Mouse (Mus musculus): ENCODE measurements around the gene Trappc6b.
A peak's percentile ranks its signal among the peaks of the same experiment; 100 is the strongest.

The Trappc6b gene

DNA sequence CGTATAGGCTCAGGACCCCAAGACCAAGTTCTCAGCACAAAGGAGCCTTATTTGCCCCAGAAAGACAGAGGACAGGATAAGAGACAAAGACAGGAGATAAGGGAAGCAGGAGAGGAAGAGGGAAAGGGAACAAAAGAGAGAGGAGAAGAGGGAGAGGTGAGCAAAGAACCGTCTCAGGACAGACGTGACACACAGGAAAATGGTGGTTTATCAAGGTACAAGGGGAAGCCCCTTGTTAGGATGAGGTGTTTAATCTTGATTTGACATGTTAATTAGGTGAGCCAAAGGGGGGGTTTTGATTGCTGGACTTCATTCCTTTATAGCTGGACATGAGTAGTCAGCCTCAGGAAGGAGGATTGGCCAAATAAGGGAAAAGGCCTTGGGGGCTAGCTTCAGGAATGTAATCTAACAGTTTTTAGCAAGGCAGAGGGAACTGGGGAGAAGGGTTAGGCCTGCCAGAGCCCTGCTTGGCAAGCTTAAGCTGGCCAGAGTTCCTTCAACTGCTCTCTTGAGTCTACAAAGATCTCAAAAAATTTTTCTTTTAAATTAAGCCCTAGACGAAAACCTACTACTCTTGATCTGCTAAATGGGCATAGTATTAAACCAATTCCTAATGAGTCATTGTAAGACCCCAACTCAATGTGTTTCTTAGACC, 5.9 kb downstream of the Trappc6b start:
- no peak for DNase-seq (ENCODE audit: low read depth, low spot score)

DNA sequence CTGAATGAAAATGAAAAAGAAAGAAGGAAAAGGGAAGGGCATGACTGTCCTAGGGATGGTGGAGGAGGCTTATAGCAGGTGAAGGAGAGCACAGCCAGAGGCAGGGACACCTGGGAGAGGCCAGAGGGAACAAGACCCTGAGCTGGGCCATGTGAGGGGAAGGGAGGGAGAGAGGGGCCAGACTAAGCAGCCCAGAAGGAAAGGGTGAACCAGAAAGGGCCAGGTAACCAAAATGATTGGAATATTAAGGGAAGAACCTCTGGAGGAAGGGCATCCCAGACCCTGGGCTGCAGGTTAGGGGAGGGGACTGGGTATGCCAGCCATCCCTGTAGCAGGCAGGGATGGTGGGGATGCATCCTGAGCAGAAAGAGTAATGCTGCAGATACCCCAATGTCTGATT, 7.3 kb downstream of the Trappc6b start:
- no peak for DNase-seq (ENCODE audit: low read depth, low spot score)

DNA sequence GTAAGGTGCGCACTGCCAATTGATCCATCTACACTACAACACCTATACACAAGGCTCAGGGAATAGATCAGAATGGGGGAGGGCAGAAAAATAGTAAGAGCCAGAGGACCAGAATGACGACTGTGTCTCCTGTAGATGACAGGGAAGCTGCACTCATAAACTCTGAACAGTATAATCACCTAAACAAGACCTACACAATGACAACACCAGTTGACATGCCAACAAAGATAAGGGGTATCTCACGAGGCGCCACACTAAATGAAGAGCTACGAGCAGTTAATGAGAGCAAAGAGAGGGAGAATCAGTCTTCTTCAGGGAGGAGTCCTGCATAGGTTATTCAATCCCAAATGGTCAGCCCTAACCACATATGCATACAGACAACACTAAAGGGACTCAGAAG, 8.1 kb downstream of the Trappc6b start:
- no peak for DNase-seq (ENCODE audit: low read depth, low spot score)

DNA sequence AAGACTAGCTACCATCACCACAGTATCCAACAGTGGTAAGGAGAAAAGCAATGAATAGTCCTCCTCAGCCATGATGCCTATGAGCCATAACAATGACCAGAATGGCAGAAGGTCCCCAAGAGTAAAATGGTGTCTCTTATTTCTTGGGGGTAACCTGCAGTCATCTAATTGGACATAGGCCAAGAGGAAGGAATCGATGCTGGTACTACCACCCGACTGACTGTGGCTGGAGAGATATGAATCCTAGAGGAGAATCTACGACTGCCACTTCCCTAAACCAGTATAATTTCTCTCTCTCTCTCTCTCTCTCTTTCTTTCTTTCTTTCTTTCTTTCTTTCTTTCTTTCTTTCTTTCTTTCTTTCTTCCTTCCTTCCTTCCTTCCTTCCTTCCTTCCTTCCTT, 8.8 kb downstream of the Trappc6b start:
- no peak for DNase-seq (ENCODE audit: low read depth, low spot score)

DNA sequence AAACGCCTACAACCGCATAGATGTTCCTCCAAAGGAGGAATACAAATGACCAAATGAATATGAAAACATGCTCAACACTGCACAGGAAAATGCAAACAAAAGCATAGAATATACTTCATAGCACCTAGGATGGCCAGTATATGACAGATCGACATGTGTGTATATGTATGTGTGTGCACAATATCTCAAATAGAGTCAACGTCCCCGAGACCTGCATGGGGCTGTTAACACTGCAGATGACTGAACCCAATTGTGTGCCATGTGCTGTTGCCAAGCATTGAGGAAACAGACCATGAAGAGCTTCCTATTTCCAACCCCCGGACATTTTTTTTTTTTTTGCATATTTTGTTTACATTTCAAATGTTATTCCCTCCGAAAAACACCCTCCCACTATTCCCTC, 20.4 kb downstream of the Trappc6b start:
- no peak for DNase-seq (ENCODE audit: low read depth, low spot score)

DNA sequence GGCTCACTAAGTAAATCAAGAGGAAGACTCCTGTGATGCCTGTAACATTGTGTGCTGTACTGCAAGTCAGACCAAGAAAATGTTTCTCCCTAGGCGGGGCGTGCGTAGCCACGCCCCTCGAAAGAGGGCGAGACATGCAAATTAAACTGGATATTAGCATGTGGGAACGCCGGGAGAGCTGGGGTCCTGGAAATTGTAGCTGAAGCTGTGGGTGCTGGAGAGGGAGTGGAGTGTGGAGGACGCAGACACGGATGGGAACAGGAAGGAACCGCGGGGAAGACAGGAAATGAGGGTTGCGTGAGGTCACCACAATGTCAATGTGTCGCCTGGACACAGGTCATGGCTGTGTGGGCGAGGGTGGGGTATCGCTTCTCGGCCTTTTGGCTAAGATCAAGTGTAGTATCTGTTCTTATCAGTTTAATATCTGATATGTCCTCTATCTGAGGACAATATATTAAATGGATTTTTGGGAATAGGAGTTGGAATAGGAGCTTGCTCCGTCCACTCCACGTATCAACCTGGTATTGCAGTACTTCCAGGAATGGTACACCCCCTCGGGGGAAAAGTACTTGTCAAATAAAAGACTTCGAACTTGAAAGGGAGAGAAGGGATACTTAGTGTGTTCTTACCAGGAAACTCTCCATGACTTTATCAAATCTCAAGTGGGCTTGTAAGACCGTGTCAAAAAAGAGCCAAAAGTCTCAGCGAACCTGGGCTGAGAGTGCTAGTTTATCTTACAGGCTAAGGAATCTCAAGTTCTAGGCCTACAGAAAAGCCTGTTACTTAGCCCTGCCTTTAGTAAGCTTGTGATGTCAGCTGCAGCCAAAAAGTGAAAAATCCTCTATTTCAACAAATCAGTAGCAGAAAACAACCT, 21.1 kb downstream of the Trappc6b start:
- DNase-seq (ENCODE audit: low read depth, low spot score), result peak; percentile 85

DNA sequence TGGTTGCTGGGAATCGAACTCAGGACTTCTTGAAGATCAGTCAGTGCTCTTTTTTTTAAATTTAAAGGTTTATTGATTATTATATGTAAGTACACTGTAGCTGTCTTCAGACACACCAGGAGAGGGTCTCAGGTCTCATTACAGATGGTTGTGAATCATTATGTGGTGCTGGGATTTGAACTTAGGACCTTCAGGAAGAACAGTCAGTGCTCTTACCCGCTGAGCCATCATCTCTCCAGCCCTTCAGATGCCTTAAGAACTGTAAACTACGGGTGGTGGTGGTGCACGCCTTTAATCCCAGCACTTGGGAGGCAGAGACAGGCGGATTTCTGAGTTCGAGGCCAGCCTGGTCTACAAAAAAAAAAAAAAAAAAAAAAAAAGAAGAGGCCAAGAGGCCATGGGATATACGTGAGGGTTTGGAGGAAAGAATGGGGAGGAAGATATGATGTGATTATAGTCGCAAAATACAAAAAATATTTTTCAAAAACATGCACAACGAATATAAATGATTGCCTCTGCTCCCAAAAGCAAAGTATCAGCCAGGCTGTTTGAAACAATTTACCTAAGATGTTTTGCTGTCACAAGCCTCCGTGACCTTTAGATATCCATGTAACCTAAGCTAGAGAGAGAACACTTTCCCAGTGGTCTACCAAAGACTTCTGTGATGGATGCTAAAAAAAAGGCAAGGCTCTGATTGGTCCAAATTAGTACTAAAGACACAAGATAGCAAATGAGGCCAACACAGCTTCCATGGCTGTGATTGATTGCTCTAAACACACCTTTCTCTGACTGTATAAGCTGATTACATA, 21.9 kb downstream of the Trappc6b start:
- DNase-seq (ENCODE audit: low read depth, low spot score), result no peak

DNA sequence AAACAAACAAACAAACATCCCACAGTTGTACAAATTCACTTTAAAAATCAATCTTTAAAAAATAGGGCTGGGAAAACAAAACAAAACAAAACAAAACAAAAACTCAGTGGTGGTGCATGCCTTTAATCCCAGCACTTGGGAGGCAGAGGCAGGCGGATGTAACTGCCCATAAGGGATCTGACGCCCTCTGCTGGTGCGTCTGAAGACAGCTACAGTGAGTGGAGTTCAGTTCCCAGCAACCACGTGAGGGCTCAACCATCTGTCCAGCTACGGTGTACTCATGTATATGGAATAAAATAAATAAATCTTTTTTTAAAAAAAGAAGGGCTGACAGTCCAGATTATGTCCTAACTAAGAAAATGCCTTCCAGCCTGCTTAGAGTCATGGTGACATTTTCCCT, 29.2 kb downstream of the Trappc6b start:
- DNase-seq (ENCODE audit: low read depth, low spot score), result no peak

DNA sequence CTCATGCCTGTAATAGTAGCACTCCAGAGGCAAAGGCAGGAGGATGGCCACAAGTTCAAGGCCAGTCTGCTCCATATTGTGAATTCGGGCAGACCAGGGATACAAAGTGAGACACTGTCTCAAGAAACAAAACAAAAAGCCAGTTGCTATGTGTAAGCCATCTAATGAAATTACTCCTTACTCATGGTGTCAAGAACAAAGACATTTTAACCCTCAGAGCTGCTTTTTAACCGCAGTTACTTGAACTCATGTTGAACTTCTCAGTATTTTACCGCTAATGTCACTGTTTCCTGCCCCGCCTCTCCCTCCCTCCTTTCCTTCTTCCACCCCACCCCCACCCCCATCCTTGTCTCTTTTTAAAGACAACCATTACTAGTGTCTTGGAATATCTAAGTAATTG, 40.0 kb downstream of the Trappc6b start:
- DNase-seq (ENCODE audit: low read depth, low spot score), result no peak

DNA sequence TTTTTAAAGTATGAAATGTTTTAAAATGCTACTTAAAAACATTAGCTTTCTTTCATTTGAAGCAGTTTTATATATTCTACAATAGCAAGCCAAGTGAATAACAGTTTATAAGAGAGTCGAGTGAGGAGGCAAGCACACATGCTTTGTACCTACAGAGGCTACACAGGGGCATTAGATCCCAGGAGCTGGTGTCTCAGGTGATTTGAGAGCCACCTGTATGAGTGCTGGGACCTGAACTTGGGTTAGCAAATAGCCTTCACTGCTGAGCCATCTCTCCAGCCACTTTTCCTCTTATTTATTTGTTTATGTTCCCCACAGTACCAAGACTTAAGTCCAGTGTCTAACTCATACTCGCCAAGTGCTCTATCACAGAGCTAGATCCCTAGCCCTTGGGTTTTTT, 41.4 kb downstream of the Trappc6b start:
- DNase-seq (ENCODE audit: low read depth, low spot score), result no peak

DNA sequence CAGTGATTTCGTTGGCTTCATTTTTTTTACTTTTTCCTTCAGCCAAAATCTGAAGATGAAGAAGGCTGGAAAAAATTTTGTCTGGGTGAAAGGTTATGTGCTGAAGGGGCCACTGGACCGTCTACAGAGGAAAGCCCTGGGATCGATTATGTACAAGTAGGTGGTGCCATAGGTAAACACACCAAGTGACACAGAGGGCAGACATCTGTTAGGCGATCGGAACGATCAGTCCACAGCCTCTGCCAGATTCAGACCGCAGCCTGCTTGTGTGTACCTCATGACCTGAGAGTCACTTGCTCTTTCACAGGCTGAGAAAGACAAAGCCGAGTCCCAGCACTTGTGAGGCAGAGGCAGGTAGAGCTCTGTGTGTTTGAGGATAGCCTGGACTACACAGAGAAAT, 43.3 kb downstream of the Trappc6b start:
- DNase-seq (ENCODE audit: low read depth, low spot score), result no peak

DNA sequence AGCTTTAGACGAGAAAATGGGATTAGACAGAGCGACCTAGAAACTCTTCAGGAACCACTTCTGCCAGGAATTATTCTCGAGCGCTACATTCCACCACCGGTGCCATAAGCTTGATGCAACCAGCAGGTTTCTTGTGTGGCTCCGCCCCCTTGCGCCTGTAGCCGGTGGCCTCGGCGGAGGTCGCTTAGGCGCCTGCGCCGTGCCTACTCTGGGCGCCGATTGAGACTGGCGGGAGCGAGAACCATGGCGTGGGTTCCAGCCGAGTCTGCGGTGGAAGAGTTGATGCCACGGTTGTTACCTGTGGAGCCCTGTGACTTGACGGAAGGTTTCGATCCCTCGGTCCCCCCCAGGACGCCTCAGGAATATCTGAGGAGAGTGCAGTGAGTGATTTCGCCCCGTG, 48.0 kb downstream of the Trappc6b start, which contains the start of gene Gemin2:
Gene Gemin2 (plus strand): TSS at position 160 of the 400 bp plus-strand sequence.
- DNase-seq (ENCODE audit: low read depth, low spot score), result peak; percentile 92

DNA sequence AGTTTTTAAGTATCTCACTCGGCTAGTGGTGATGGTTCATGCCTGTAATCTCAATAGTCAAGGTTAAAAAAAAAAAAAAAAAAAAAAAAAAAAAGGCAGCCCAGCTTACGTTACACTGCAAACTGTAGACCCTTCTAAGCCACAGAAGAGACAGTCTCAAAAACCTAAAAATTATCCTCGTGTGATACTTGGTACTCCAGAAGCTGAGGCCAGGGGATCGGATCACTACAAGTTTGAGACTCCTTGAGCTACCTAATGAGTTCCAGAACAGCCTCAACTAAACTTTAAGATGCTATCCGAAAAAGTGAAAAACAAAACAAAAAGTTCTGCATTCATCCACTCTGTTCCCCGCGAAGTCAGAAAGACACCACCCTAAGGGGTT, 48.6 kb downstream of the Trappc6b start:
- no peak for DNase-seq (ENCODE audit: low read depth, low spot score)

DNA sequence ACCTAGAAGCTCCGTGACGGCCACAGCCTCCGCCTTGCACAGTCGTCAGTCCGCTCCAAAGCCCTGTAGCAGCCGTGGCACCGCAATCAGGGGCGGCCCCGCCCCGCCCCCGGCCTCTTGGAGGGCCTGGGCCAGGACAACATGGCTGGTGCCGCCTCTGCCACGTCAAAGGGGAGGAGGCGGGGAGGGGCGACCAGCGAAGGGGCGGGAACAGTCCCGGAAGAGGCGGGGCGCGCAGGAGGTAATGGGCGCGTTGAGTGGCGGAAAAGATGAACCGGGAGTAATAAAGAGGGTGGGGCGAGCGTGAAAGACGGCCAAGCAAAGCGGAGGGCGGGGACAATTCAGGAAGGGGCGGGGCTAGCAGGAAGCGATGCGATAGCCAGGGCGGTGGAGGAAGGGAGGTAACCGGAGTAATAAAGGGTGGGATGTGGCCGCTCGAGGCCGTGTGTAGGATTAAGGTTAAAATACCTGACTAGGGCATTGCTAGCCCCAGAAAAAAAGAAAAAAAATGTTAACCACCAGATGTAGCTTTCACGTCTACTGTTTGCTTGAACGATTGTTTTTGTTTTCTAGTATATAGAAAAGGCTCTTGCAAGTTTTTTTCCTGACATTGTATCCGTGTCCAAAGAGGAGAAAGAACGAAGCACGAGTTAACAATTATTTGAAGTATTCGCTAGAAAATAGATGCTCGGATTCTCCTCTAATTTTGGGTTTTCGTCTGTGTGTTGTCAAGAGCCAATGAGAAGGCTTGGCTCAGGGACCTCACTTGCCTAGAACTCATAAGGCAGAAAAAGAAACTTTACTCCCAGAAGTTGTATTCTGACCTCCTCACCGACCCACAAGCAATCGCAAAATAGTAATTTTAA, 49.2 kb downstream of the Trappc6b start, which contains the start of gene Sec23a:
Gene Sec23a (minus strand): TSS at position 174 of the 866 bp plus-strand sequence.
- DNase-seq (ENCODE audit: low read depth, low spot score), result peak; percentile 98

DNA sequence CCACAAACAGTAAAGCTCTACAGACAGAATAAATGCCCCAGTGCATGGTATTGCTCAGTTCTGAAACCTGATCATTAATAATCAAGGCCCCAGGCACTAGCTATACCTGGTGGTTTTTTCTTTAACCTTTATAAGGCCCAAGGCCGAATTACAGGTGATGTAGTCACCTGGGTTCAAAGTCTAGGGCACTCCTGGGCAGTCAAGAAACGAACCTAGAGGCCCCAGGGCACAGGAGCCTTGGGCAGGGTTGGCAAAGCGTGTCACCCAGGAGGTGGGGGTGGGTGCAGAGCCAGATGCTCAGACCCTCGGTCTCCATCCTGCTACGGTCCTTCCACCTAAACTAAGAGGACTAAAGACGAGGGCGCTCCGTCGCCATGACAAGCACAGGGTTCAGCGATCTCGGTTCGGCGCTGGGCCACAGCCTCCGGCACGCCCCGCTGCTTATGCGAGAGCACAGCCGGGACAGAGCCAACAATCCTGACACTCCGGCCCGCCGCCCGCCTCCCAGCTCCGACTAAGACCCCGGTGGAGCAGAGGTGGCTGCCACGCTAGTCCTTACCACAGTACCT, 49.9 kb downstream of the Trappc6b start:
- no peak for DNase-seq (ENCODE audit: low read depth, low spot score)

DNA sequence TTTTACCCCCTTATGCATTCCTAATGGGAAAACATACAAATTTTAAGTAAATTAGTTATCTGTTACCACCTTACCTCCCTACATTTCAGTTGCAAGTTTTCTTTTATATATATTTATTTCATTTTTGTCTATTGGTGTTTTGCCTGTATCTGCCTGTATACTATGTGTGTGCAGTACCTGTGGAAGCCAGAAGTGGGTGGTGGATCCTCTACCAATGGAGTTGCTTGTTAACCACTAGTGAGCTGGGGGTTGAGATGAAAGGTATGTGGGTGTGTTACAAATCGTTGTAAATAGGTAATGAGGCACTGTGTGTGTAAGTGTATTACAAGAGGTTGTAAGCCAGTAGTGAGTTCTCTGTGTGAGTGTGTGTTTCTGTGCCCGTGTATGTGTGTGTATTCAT, 50.8 kb downstream of the Trappc6b start:
- peak; percentile 27 for DNase-seq (ENCODE audit: low read depth, low spot score)
